Mouse (Mus musculus): ENCODE data around the gene Pdzph1. TPM values are rescaled to one million over a fixed set of nuclear protein-coding genes. Genes with fewer than 3 reads are reported as not detected.
A peak's percentile ranks its signal among the peaks of the same experiment; 100 is the strongest.

Pdzph1 gene
- polyA plus RNA-seq (2015; fragmentation: Nextera tagmentation; extraction: Ambion mirVana): 0.40 TPM in 1 of 2 replicates, not detected in the other

- Histone ChIP-seq H3K4me1 (no peaks in the 10 kb centered on the region), H3K36me3 (no peaks in the 10 kb centered on the region), H3K4me2 (no peak within 1 kb of the TSS), H3K4me3 (no peak within 1 kb of the TSS), H3K27me3 (no peaks in the 10 kb centered on the region), H3K9me3 (no peaks in the 10 kb centered on the region), H3K9ac (no peak within 1 kb of the TSS), H3K27ac (no peak within 1 kb of the TSS)
- no peak for ATAC-seq (ENCODE audit: insufficient number of reproducible peaks, insufficient read depth, low FRiP score, low TSS enrichment, low read depth)
- WGBS: 85% methylated on average over 6 of the region's 6 CpGs
Measured at GRCm38 (mm10) chr17:58991275-58991674, at the start of gene Pdzph1. TSS of gene Pdzph1 (minus strand) at chr17:58991375.

DNA sequence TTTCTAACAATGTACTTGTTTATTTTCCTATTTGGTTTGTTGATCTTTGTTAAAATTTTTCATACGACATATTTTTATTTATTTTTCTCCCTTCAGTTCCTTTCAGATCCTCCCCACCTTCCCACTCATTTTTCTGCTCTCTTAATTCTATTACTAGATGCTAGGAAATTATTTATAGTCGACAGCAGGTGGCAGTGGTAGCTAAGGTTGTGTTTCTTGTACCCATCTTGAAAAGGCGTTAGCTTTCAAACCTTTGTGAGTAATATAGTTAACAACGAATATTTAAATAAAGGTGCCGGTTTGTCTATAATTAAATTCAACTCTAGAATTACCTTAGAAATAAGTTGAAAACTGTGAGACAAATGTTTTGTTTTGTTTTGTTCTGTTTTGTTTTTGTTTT, 48.6 kb upstream of the Pdzph1 start:
- no peak overlapping the region for H3K4me2 ChIP-seq
- H3K4me1 ChIP-seq: no peaks in the 10 kb centered on the region
- no peak overlapping the region for H3K4me3 ChIP-seq
- no peaks in the 10 kb centered on the region for H3K36me3 ChIP-seq
- H3K9ac ChIP-seq: no peak overlapping the region
- no peak for ATAC-seq (ENCODE audit: insufficient number of reproducible peaks, insufficient read depth, low FRiP score, low TSS enrichment, low read depth)
- 56% methylated on average over 5 of the region's 5 CpGs for WGBS
- no peaks in the 10 kb centered on the region for H3K9me3 ChIP-seq
- no peaks in the 10 kb centered on the region for H3K27me3 ChIP-seq
- no peak overlapping the region for H3K27ac ChIP-seq

DNA sequence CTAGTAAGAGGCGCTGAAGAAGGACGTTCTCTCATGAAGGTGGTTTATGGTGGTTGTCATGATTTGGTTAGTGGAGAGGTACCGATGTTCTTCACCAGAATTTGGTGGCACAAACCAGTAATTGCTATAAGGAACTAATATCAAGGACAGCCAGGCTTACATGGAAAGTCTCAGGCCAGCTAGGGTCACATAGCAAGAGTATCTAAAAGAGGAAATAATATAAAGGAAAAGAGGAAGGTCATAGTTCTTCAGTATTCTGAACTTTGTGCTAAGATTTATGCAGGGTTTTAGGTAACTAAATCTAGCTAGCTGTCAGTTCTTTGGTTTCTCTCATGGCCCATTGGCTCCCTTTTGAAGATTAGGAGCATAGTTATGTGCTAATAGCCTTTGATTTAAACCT, 42.3 kb upstream of the Pdzph1 start:
- H3K4me2 ChIP-seq: no peak overlapping the region
- no peaks in the 10 kb centered on the region for H3K36me3 ChIP-seq
- H3K9me3 ChIP-seq: no peaks in the 10 kb centered on the region
- 91% methylated on average over 3 of the region's 3 CpGs for WGBS
- H3K27ac ChIP-seq: no peak overlapping the region
- no peak overlapping the region for H3K4me3 ChIP-seq
- H3K27me3 ChIP-seq: no peaks in the 10 kb centered on the region
- ATAC-seq (ENCODE audit: insufficient number of reproducible peaks, insufficient read depth, low FRiP score, low TSS enrichment, low read depth): no peak
- H3K4me1 ChIP-seq: no peaks in the 10 kb centered on the region
- no peak overlapping the region for H3K9ac ChIP-seq

DNA sequence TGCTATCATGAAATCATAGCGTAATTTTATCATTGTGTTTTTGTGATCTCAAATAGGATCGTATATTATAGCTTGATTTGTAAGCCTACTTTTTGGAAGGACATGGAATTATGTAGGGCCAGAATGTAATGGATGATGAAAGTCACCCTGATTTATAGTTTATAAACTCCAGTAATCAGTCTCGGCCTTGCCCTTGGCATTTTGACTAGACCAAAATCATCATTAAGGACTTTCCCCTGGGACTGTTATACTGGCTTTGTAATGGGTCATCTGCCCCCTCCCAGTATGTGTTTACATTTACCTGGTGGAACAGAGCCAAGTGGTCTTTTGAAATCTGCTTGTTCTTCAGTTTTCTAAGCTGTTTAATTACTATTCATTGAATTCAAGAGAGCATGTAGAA, 35.2 kb upstream of the Pdzph1 start:
- H3K4me2 ChIP-seq: no peak overlapping the region
- no peaks in the 10 kb centered on the region for H3K9me3 ChIP-seq
- 0 out of 2 replicates have a peak, but pooled peaks cover 2% of the 10 kb centered on the region for H3K27me3 ChIP-seq
- no peak for ATAC-seq (ENCODE audit: insufficient number of reproducible peaks, insufficient read depth, low FRiP score, low TSS enrichment, low read depth)
- H3K4me3 ChIP-seq: no peak overlapping the region
- no peak overlapping the region for H3K27ac ChIP-seq
- no peaks in the 10 kb centered on the region for H3K36me3 ChIP-seq
- no peak overlapping the region for H3K9ac ChIP-seq
- no peaks in the 10 kb centered on the region for H3K4me1 ChIP-seq
- 79% methylated on average over 3 of the region's 3 CpGs for WGBS

- Histone ChIP-seq H3K4me1 (no peaks in the 10 kb centered on the region), H3K4me2 (no peak overlapping the region), H3K27me3 (0 out of 2 replicates have a peak, but pooled peaks cover 2% of the 10 kb centered on the region), H3K9me3 (no peaks in the 10 kb centered on the region), H3K36me3 (no peaks in the 10 kb centered on the region), H3K9ac (no peak overlapping the region), H3K4me3 (no peak overlapping the region), H3K27ac (no peak overlapping the region)
- WGBS: 32% methylated on average over 6 of the region's 6 CpGs
- no peak for ATAC-seq (ENCODE audit: insufficient number of reproducible peaks, insufficient read depth, low FRiP score, low TSS enrichment, low read depth)
Measured at GRCm38 (mm10) chr17:59024502-59024901, 33.3 kb upstream of the Pdzph1 start.

DNA sequence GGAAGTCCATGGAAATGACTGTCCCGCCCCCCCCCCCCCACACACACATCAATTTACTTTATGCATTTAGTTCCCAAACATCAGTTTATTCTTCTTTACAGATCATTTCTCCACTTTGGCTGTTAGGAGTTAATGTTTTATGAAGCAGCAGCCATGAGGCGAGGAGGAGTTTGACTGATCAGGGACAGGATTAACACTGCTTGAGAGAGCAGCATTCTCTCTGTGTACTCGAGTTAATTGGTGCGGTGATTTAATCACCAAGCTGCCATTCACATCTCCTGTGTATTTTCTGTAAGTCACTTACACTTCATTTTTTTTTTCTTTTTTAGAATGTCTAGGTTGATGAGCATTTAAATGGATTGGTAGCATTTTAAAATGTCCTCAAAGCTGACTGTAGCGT, 32.8 kb upstream of the Pdzph1 start:
- Histone ChIP-seq H3K4me3 (no peak overlapping the region), H3K9ac (no peak overlapping the region), H3K4me1 (no peaks in the 10 kb centered on the region), H3K36me3 (no peaks in the 10 kb centered on the region), H3K9me3 (no peaks in the 10 kb centered on the region), H3K27me3 (0 out of 2 replicates have a peak, but pooled peaks cover 2% of the 10 kb centered on the region), H3K4me2 (no peak overlapping the region), H3K27ac (no peak overlapping the region)
- ATAC-seq (ENCODE audit: insufficient number of reproducible peaks, insufficient read depth, low FRiP score, low TSS enrichment, low read depth): no peak
- WGBS: 32% methylated on average over 5 of the region's 5 CpGs

GRCm38 (mm10) chr17:59018666-59019065, 27.5 kb upstream of the Pdzph1 start:
- no peak overlapping the region for H3K27ac ChIP-seq
- no peaks in the 10 kb centered on the region for H3K36me3 ChIP-seq
- 57% methylated on average over 4 of the region's 4 CpGs for WGBS
- no peak overlapping the region for H3K4me2 ChIP-seq
- no peaks in the 10 kb centered on the region for H3K27me3 ChIP-seq
- no peak overlapping the region for H3K9ac ChIP-seq
- no peak for ATAC-seq (ENCODE audit: insufficient number of reproducible peaks, insufficient read depth, low FRiP score, low TSS enrichment, low read depth)
- no peak overlapping the region for H3K4me3 ChIP-seq
- no peaks in the 10 kb centered on the region for H3K4me1 ChIP-seq
- no peaks in the 10 kb centered on the region for H3K9me3 ChIP-seq

GRCm38 (mm10) chr17:59013091-59013459, 21.9 kb upstream of the Pdzph1 start, which contains the start of gene Nudt12:
TSS of gene Nudt12 (minus strand) at chr17:59013372.
- Histone ChIP-seq H3K9ac (peak within 1 kb of the TSS; percentile 79), H3K36me3 (no peaks in the 10 kb centered on the region), H3K27me3 (no peaks in the 10 kb centered on the region), H3K9me3 (no peaks in the 10 kb centered on the region), H3K4me1 (peaks cover 5% of the 10 kb centered on the region; the same call in 1 of the 2 replicates), H3K27ac (no peak within 1 kb of the TSS), H3K4me3 (peak within 1 kb of the TSS; percentile 69), H3K4me2 (peak within 1 kb of the TSS; percentile 68)
- ATAC-seq (ENCODE audit: insufficient number of reproducible peaks, insufficient read depth, low FRiP score, low TSS enrichment, low read depth): peak; percentile 74; the same call in 1 of the 2 replicates
- under 1% methylated on average over 22 of the region's 22 CpGs for WGBS

- Histone ChIP-seq H3K9ac (peak overlapping the region; percentile 79), H3K27ac (no peak overlapping the region), H3K4me3 (peak overlapping the region; percentile 69), H3K36me3 (no peaks in the 10 kb centered on the region), H3K9me3 (no peaks in the 10 kb centered on the region), H3K27me3 (no peaks in the 10 kb centered on the region), H3K4me1 (peaks cover 5% of the 10 kb centered on the region; the same call in 1 of the 2 replicates), H3K4me2 (peak overlapping the region; percentile 68)
- 11% methylated on average over 15 of the region's 15 CpGs for WGBS
- ATAC-seq (ENCODE audit: insufficient number of reproducible peaks, insufficient read depth, low FRiP score, low TSS enrichment, low read depth): no peak
Measured at GRCm38 (mm10) chr17:59012421-59013090, 21.4 kb upstream of the Pdzph1 start.

DNA sequence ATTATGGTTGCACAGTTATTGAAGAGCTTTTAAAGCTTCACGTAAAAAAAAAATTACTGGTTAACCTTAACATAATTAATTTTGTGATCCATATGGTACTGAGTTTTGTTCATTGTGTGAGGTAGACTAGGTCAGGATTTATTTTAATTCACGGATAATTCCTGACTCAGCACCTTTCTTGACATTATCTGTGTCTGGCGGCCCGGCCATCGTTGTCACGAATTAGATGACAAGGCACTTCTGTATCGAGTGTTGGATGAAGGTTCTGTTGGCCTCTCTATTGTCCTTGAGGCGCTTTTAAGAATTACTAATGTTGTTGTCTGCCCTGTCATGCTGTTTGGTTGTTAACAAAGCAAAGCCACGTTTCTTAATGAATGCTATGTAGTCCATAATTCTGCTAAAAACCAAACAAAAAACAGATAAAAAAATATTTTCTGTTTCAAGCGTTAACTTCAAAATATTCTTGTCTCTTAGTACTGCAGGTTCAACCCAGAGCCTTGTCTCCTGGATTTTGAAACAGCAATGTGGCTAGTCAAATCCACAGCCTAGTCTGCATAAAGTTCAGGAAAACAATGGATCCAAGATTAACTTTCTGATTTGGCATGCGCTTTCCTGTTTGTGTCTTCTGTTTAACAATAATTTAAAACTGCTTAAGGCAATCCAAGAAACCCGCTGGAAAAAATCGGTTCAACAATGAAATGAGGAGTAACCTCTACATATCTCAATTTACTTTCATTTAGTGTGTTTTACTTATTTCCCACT, 20.6 kb upstream of the Pdzph1 start:
- no peak overlapping the region for H3K9ac ChIP-seq
- no peaks in the 10 kb centered on the region for H3K9me3 ChIP-seq
- WGBS: 77% methylated on average over 13 of the region's 13 CpGs
- peaks cover 5% of the 10 kb centered on the region; the same call in 1 of the 2 replicates for H3K4me1 ChIP-seq
- no peak overlapping the region for H3K27ac ChIP-seq
- H3K36me3 ChIP-seq: no peaks in the 10 kb centered on the region
- H3K4me2 ChIP-seq: no peak overlapping the region
- no peak overlapping the region for H3K4me3 ChIP-seq
- ATAC-seq (ENCODE audit: insufficient number of reproducible peaks, insufficient read depth, low FRiP score, low TSS enrichment, low read depth): no peak
- no peaks in the 10 kb centered on the region for H3K27me3 ChIP-seq

- H3K9ac ChIP-seq: no peak overlapping the region
- 66% methylated on average over 5 of the region's 5 CpGs for WGBS
- H3K27ac ChIP-seq: no peak overlapping the region
- no peak overlapping the region for H3K4me3 ChIP-seq
- H3K9me3 ChIP-seq: no peaks in the 10 kb centered on the region
- H3K4me2 ChIP-seq: no peak overlapping the region
- H3K36me3 ChIP-seq: no peaks in the 10 kb centered on the region
- H3K4me1 ChIP-seq: 0 out of 2 replicates have a peak, but pooled peaks cover 3% of the 10 kb centered on the region
- no peaks in the 10 kb centered on the region for H3K27me3 ChIP-seq
- ATAC-seq (ENCODE audit: insufficient number of reproducible peaks, insufficient read depth, low FRiP score, low TSS enrichment, low read depth): no peak
Measured at GRCm38 (mm10) chr17:58973237-58973636, 17.9 kb downstream of the Pdzph1 start.

DNA sequence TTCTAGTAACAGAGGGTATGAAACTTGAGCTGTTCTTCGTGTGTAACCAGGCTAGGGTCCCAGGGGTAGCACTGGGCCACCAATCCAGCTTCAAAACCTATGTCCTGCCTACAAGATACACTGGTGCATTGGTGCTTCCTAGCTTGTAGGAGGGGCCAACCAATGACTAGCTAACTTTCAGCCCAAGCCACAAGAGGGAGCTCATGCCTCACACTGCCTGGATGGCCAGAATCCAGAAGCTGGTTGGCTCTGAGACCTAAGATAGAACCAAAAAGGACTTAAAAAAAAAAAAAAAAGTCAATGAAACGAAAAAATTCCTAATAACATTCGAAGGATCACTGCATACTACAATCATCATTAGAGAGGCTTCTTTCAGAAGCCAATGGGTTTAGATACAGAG, 31.3 kb downstream of the Pdzph1 start:
- WGBS: 33% methylated on average over 3 of the region's 3 CpGs
- H3K4me3 ChIP-seq: no peak overlapping the region
- H3K4me2 ChIP-seq: no peak overlapping the region
- H3K9ac ChIP-seq: no peak overlapping the region
- H3K27ac ChIP-seq: no peak overlapping the region
- no peak; the same call in 1 of the 2 replicates for ATAC-seq (ENCODE audit: insufficient number of reproducible peaks, insufficient read depth, low FRiP score, low TSS enrichment, low read depth)
- H3K9me3 ChIP-seq: no peaks in the 10 kb centered on the region
- H3K36me3 ChIP-seq: no peaks in the 10 kb centered on the region
- H3K4me1 ChIP-seq: no peaks in the 10 kb centered on the region
- H3K27me3 ChIP-seq: no peaks in the 10 kb centered on the region
